Mouse (Mus musculus): ENCODE results near the gene Skp2.

The Skp2 gene

GRCm38 (mm10) chr15:9111648-9112047 lies 43.6 kb downstream of the Skp2 start:
- no peak for DNase-seq

- no peak for DNase-seq
These were observed 44.5 kb downstream of the Skp2 start for GRCm38 (mm10) chr15:9110526-9111347.

GRCm38 (mm10) chr15:9106303-9107074 lies 48.7 kb downstream of the Skp2 start:
- no peak for DNase-seq

GRCm38 (mm10) chr15:9100446-9101077 lies 54.7 kb downstream of the Skp2 start:
- no peak for DNase-seq

- DNase-seq = no peak
These were observed 58.4 kb downstream of the Skp2 start for GRCm38 (mm10) chr15:9096865-9097264.

- peak; percentile 55 to 70 for DNase-seq
These were observed 60.9 kb downstream of the Skp2 start for GRCm38 (mm10) chr15:9094366-9094750.

GRCm38 (mm10) chr15:9093598-9094365 lies 61.4 kb downstream of the Skp2 start:
- no peak for DNase-seq

GRCm38 (mm10) chr15:9090662-9091061 lies 64.6 kb downstream of the Skp2 start:
- no peak for DNase-seq

- no peak for DNase-seq
These were observed 66.0 kb downstream of the Skp2 start for GRCm38 (mm10) chr15:9089136-9089720.

- DNase-seq = no peak
These were observed 66.5 kb downstream of the Skp2 start for GRCm38 (mm10) chr15:9088683-9089072.

GRCm38 (mm10) chr15:9087895-9088682 lies 67.1 kb downstream of the Skp2 start:
- no peak for DNase-seq

GRCm38 (mm10) chr15:9087421-9087820 lies 67.8 kb downstream of the Skp2 start:
- no peak for DNase-seq

GRCm38 (mm10) chr15:9086813-9087212 lies 68.4 kb downstream of the Skp2 start:
- no peak for DNase-seq

GRCm38 (mm10) chr15:9082753-9083152 lies 72.5 kb downstream of the Skp2 start:
- no peak for DNase-seq

GRCm38 (mm10) chr15:9081294-9081693 lies 73.9 kb downstream of the Skp2 start:
- DNase-seq = no peak

- no peak for DNase-seq
These were observed 75.0 kb downstream of the Skp2 start for GRCm38 (mm10) chr15:9080206-9080605.

- DNase-seq = no peak
These were observed 75.6 kb downstream of the Skp2 start for GRCm38 (mm10) chr15:9079626-9080025.

GRCm38 (mm10) chr15:9078481-9079300 lies 76.5 kb downstream of the Skp2 start:
- no peak for DNase-seq

- DNase-seq = no peak
These were observed 79.5 kb downstream of the Skp2 start for GRCm38 (mm10) chr15:9075608-9076200.

GRCm38 (mm10) chr15:9074671-9075070 lies 80.6 kb downstream of the Skp2 start:
- no peak for DNase-seq
